ENCODE assay signal across 16 mouse cellular contexts in genomic region chr13:58150442-58150841, GRCm38 (mm10).
"Had no signal": no experiment of that assay in that cellular context is flagged by ENCODE, and none has a peak within 500 bp of the region (broad histone marks: within the 10 kb centered on the region; RNA-seq: fewer than 3 reads in every experiment).

No protein-coding gene starts in this region.

- H3K27me3 ChIP-seq: midbrain, embryonic 12.5 days; neural tube, embryonic 12.5 days; stomach, embryonic 15.5 days had no signal

- H3K4me1 ChIP-seq: neural tube, embryonic 12.5 days; stomach, embryonic 15.5 days had no signal

- DNase-seq: lung, adult 18-20 months; lung, embryonic 14.5 days; lung, postnatal 10 days; lung, postnatal 36 days; midbrain, embryonic 14.5 days; right cerebral cortex, postnatal 14 days; thymus, adult 2 months; thymus, postnatal 25 days; thymus, postnatal 4 days had no signal

- H3K36me3 ChIP-seq: midbrain, embryonic 12.5 days; neural tube, embryonic 12.5 days; stomach, embryonic 15.5 days had no signal

- H3K9me3 ChIP-seq: neural tube, embryonic 12.5 days; stomach, embryonic 15.5 days had no signal

- H3K4me3 ChIP-seq: megakaryocyte, embryonic 14.5 days; midbrain, embryonic 12.5 days; neural tube, embryonic 12.5 days; stomach, embryonic 15.5 days had no signal

- H3K4me2 ChIP-seq: lung, embryonic 14.5 days; midbrain, embryonic 12.5 days; neural tube, embryonic 12.5 days; stomach, embryonic 15.5 days had no signal

- H3K27ac ChIP-seq: liver, embryonic 14.5 days; macrophage; midbrain, embryonic 12.5 days; neural tube, embryonic 12.5 days; stomach, embryonic 15.5 days; stomach, postnatal 0 days had no signal

- H3K9ac ChIP-seq: liver, embryonic 14.5 days; lung, embryonic 14.5 days; midbrain, embryonic 12.5 days; neural tube, embryonic 12.5 days; stomach, embryonic 15.5 days had no signal
